Mouse (Mus musculus) gastrocnemius, postnatal 14 days (tissue): ENCODE data around the gene Vps16. TPM values are rescaled to one million over a fixed set of nuclear protein-coding genes. Genes with fewer than 3 reads are reported as not detected.
A peak's percentile ranks its signal among the peaks of the same experiment; 100 is the strongest.

Experiments
- DNase-seq: peaks from one replicate; pipeline ENCODE4 v3.0.0; 2021; ENCODE audit warnings: mixed read lengths
- intact Hi-C: fragments of 180-260 bp; cut with DNase I; formaldehyde crosslinking; loops from one replicate; pipeline ENCODE4 v1.15.1; 2025; ENCODE audit warnings: low total_unique reads
- total RNA-seq, 2 experiments: library from RNA; stranded (reverse); gene quantifications; 2 replicates each; pipeline ENCODE4 v1.2.3; 2021

Gene Vps16
- total RNA-seq, 2 experiments from 2014 or later: 17.2 to 17.3 TPM

DNA sequence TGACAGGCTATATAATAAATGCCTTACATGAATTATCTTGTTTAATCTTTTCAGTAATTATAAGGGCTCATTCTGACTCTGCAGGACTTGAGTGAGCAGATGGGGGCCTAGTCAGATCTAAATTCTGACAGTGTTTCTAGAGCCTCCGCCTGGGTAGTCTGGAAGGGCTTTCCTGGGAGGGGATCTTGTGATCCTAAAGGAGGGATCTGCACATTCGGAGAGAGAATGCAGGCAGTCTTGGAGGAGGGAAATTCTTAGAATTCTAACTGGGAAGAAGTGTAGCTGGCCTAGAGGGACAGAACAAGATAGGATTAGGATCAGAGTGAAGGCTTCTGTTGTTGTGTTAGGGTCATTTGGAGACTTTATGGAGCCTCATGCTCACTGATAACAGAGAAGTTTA is 28.1 kb downstream of the Vps16 start:
- intact Hi-C loops: no loop called here
- no peak for DNase-seq

DNA sequence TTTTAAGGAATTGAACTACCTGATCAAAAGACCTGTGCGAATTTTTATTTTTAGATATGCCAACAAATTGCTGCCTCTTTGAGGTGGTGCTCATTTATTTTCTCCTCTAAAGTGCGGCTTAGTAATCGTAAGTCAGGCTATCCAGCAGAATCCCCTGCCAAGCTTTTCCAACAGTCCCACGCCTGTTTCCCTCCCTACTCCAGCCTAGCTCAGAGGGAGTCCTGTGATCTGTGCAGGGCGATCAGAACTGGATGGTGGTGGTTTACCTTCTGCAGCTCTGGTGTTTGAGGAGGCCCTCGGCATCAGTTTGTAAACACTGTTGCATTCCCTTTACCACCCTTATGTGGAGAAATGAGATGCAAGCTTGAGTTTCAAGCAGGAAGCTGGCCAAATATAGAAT is 29.3 kb downstream of the Vps16 start:
- DNase-seq: no peak
- intact Hi-C loops: no loop called here

DNA sequence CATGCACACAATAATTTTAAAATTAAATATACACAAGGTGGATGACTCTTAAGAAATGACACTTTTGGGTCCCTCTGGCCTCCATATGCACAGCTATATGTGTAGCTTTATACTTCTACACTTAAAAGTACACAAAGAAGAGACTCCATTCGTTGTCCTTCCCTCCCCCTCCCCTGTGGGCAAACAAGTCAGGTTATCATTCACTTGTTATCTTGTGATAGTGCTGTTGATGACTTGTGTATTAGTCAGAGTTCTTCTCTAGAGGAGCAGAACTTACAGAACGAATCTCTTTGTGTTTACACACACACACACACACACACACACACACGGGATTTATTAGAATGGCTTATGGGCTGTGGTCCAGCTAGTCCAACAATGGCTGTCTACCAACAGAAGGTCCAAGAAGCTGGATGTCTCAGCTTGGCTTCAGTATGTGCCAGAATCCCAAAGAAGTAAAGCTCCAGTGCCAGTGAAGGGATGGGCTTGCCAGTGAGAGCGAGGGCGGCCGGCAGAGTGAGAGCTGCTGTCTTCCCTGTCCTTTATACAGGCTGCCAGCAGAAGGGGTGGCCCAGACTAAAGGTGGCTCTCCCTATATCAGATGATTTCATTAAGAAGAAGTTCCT is 30.7 kb downstream of the Vps16 start:
- DNase-seq: peak; percentile 23
- intact Hi-C loops: loop anchor here (5.0 kb wide), 1 partner anchor 47 kb away; no protein-coding TSS in a partner anchor

DNA sequence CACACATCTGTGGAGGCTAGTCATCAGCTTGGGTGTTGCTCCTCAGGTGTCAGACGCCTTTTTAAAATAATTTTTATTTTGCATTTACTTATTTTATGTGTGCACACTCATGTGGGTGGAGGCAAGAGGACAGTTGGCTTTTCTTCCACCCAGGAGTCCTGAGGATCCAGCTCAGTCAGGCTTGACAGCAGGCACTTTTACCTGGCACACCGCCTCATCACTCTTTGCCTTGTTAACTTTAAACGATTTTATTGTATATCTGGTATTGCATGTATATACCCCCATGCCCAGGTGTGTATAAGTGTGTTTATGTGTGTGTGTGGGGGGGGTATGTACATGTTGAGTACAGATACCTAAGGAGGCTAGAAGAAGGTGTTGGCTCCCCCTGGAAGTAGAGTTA is 33.7 kb downstream of the Vps16 start:
- intact Hi-C loops: loop anchor here (5.0 kb wide), 1 partner anchor 44 kb away; no protein-coding TSS in a partner anchor
- no peak for DNase-seq

DNA sequence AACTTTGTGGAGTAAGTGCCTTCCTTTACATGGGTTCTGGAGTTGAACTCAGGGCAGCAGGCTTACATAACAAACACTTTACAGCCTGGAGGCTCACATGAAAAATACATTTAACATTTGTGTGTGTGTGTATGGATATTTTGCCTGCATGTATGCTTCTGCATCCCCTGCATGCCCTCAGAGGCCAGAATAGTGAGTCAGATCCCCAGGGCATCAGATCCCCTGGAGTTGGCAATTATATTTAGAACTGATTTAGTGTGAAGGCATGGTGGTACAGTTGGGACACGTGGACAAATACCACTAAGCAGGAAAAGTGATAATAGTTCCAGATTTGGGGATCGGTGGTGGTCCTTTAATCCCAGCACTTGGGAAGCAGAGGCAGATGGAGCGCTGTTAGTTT is 35.4 kb downstream of the Vps16 start:
- intact Hi-C loops: loop anchor here (5.0 kb wide), 1 partner anchor 43 kb away; no protein-coding TSS in a partner anchor
- no peak for DNase-seq

DNA sequence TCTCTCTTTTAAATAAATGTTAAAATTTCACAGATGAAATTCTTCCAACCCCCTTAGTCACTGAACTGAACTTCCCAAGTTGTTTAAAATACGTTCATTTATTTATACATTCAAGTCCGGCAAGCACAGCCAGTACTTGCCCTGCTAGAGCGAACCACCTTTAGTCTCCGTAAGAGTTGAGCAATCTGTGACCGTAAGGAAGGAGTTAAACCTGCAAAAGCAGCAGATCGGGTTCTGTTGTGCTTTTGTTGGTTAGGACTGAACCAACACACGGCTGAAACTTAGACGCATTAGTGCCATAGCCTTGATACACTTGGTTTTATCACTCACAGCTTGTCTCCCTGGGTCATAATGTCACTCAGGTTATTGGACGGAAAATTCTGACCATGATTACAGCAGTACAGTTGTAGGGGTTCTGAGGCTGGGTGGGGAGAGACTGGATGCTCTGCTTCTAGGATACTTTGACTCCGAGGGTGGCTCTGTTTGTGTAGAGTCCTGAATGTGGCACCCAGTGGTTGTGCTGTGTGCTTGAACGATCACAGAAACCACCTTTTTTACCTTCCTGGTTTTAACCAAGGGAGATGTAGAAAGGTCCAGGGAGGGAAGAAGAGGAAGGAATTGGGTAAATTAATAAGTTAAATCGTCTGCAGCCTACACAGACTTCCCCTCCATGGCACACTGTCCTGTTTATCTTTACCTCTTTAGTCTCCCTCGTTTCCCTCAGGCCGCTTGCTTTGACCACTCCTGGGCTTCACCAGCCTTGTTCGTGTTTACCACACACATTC is 37.3 kb downstream of the Vps16 start:
- intact Hi-C loops: no loop called here

DNA sequence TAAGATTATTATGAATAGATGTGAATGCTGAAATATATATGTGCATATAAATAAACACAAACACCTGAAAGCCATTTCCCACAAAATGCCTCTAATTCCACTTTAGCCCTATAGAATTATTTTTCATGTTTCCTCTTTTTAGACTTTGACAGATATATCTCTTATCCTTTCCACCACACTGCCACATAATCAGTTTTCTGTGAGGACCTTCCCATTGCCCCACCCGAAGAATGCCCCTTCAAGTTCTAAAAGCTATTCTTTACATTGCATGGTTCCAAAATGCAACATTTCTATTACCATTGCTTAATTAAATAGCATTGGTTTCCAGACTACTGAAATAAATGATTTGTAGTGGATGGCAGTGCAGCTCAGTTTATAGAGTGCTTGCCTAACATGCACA is 42.3 kb downstream of the Vps16 start:
- DNase-seq: no peak
- intact Hi-C loops: no loop called here

More for the DNA sequence above, 37.3 kb downstream of the Vps16 start:
- no peak for DNase-seq

DNA sequence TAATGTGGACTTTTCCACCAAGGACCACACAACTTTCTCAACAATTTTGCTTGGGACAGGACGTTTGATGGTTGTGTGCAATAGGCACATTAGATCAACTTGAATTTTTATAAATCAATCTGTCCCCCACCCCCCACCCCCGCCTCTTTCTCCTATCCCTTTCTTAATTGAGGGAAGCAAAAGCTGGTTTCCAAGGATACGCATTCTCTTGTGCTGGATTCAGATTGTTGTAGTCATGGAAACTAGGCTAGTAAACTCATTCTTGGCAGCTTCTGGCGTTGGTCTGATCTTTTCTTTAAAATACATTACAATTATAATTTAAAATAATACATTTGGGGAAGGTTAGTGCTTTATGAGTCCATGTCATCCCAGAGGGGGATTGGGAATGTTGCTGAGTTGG is 45.2 kb downstream of the Vps16 start:
- DNase-seq: no peak
- intact Hi-C loops: no loop called here

DNA sequence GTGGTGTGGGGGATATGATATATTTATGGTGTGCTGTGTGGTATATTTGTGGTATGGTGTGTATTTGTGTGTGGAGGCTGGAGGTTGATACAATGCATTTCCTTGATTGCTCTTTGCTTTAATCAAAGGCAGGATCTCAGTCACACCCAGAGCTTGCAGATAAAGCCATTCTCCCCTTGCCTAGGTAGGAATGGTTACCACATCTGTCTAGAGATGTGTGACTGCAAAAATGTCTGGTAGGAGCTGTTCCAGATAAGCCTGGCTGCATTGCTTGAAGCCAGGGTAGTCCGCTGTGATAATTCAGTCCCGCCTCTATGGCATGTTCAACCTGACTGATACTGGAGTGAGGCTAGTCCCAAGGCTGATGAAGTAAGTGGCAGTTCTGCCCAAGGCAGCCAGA is 45.8 kb downstream of the Vps16 start:
- no peak for DNase-seq
- intact Hi-C loops: no loop called here

DNA sequence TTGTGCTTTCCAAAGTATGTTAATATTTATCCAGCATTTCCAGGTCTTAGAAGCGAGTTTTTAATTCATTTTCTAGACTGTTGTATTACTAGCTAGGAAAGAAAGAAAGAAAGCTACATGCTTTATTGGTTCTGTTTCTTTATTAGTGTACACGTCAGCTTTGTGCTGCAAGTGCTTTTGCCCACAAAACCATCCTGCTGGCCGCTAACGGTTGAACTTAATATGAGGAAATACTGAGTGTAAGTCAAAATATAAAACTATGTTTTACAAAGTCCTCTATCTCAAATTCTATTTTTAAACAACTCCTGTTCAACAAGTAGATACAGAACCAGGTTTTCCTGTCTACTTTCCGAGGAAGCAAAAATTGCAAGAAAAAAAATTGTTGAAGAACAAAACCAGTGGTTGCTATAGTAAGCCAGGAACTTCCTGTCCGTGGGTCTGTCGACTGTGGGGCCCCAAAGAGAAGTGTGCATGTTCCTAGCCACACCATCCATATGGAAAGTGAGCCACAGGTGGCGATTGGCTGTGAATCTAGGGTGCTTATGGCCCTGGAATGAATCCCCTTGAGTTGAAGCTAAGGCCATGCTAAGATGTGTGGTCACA is 48.9 kb downstream of the Vps16 start:
- intact Hi-C loops: no loop called here
- no peak for DNase-seq

DNA sequence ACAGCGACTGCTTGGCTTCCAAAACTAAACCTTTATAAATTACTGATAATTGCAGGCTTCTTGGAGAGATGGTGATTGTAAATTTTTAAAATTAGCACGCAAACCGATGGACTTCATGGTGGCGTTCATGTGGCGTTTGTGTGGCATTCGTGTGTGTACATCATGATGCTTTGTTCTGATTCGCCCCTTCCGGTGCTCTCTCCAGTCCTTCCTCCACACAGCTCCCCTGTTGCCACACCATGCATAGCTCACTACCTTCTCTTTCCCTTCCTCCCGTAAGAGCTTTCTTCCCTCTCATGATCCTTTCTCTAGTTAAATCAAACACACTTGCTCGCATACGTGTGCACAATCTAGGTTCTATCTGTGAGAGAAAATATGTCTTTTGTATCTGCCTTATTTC is 51.6 kb downstream of the Vps16 start:
- no peak for DNase-seq
- intact Hi-C loops: no loop called here

DNA sequence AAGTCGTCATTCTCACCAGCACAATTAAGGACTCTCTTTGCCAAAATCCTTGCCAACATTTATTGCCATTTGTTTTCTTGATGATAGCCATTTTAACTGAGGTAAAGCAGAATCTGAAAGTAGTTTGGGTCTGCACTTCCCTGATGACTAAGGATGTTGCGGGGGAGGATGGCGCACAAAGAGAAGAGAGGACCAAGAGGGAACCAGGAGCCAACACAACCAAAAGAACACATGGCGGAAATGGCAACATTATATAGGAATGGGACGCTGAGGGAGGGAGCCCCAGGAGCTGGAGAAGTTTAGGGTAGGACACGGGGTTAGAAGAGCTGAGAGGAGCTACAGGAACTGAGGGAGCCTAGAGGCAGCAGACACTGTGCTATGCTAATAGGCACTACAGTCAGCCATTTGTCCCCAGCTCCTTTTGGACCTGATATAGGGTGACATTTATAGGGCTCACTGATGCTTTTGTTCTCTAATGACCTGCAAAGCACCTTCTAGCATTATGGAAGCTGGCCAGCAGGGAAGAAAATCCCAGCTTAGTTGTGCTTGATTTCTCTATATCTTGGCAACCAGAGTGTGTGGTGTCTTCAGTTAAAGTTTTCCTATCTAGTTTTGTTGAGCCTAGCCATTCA is 52.6 kb downstream of the Vps16 start:
- intact Hi-C loops: no loop called here

DNA sequence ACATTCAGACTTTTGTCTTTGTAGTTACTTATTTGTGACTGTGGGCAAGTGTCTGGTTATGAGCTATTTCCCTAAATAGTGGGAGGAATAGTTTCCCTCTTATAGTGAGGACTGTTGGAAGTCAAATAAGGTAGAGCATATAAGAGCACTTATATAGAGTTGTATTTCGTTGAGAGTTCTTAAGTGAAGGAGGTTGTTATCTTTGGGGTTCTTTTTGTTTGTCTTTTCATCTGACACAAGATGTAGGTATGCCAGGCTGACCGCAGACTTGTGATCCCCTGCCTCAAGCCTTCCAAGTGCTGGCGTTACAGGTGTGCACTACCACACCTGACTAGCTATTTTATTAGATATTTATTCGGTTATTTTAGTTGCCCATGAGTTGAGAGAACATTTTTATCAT is 58.0 kb downstream of the Vps16 start:
- intact Hi-C loops: no loop called here
- DNase-seq: no peak

More for the DNA sequence above, 52.6 kb downstream of the Vps16 start:
- no peak for DNase-seq

DNA sequence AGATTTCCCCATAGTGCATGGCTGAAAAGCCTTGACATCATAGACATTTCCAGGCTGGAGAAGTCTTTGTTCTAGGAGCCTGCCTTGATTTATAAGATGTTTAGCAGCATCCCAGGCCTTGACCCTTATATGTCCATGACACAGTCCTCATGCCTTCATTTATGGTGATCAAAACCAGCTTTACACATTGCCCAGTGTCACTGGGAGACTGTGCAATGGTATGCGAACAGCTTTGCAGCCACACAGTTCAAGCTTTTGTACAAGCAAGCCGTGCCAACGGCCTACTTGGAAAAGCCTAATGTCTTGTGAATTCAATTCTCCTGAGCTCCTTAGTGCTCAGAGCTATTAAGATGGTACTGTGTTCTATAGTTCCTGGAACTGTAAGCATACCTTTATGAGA is 58.6 kb downstream of the Vps16 start:
- DNase-seq: no peak
- intact Hi-C loops: no loop called here

DNA sequence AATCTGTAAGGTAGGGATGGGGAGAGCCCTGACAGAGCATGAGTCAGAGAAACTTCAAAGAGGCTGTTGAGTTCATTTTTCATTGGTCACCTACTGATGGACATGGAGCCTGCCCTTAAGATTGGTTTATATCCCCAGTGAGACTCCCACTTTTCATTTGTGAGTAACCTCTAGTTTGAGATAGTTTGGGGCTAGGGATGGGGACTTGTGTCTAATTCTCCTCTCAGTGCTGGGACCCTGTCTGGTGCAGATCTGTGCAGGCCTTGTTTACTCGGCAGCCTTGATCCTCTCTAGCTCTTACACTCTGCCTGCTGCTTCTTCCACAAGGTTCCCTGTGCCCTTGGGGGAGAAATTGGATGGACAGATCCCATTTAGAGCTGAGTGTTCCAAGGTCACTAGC is 60.1 kb downstream of the Vps16 start:
- intact Hi-C loops: no loop called here
- no peak for DNase-seq

DNA sequence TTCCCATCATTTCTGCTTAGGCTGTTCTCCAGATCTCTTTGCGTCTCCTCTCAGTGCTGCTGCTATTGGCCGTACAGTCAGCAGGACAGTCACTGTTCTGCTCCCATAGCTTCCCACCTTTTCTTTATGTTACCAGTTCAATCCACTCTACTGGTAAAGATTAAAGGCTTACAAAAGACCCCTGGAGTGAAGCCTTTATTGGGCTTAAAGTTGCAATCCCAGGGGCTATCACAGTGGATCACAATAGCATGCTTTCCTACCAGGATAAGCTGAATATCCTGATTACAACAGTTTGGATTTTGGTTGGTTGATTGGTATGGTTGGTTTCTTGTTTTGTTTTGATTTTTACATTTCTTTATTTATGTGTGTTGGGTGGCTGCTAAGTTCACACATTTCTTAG is 63.9 kb downstream of the Vps16 start:
- no peak for DNase-seq
- intact Hi-C loops: no loop called here

DNA sequence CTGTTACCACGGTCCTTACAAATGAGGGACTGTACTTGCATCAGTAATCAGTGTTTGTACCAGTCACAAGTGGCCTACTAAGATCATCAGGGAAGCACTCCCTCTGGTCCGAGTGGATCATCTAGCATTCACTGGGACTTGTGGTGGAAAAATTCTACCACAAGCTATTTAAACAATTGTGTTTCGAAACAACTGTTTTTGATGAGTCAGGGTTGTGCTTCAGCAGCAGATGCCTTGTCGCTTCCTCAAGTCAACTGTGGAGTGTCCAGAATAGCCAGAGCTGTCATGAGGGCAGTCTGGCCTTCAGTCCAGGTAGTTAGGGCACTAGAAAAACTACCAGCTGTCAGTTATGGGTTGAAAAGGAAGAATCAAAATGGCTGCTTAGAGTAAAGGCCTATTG is 64.5 kb downstream of the Vps16 start:
- intact Hi-C loops: no loop called here
- no peak for DNase-seq

DNA sequence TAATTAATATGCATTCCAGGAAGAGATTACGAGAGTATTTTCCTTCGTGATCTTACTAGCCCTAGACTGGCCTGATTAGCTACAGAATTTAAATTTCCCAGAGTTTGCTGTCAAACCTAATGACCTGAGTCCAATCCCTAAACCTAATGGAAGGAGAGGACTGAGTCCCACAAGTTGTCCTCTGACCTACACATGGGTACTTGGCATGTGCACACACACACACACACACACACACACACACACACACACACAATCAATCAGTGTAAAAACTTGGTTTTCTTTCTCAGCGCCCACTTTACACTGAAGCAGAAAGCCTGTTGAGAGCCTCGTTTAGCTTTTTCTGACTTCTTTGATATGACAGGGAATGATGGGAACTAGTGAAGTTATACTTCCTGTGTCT is 67.0 kb downstream of the Vps16 start:
- DNase-seq: no peak
- intact Hi-C loops: no loop called here

DNA sequence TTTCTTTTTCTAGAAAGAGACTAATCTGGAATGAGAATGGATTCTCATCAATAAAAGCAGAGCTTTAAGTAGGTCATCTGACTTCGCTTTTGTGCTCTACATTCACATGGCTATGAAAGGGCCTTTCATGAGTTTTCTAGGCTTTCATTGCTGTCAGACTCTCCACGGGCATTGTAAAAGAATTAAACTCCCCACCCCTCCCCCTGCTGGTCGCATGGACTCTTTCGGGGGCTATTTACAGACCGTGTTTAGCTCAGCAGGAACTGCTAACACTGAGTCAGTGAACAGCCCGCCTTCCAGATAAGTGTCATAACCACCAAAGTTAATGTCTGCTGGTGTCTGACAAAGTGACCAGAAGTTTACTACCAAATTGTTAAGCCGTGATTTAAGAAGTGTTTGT is 67.4 kb downstream of the Vps16 start:
- DNase-seq: peak; percentile 39
- intact Hi-C loops: no loop called here
